Mouse (Mus musculus) cerebellum, postnatal 14 days (tissue): Measurements from ENCODE around the gene Pcnp.
A peak's percentile ranks its signal among the peaks of the same experiment; 100 is the strongest.
"Not testable (repeated sequence)": the region's sequence is repeated elsewhere in the genome, so short reads cannot be mapped to it uniquely, and the experiment has no call there.

Experiments
- DNase-seq, 2 experiments: peaks; one replicate each; pipeline ENCODE4 v3.0.0; 2021; ENCODE audit warnings: mixed read lengths in 2 of 2

The Pcnp gene

GRCm38 (mm10) chr16:55966212-55966871 lies 63.2 kb downstream of the Pcnp start, which contains the start of gene Rpl24:
Gene Rpl24 (plus strand): TSS chr16:55966275.
- DNase-seq: peak; percentile 97

GRCm38 (mm10) chr16:55964126-55964949 lies 65.2 kb downstream of the Pcnp start:
- peak; percentile 43 to 48 for DNase-seq

GRCm38 (mm10) chr16:55963068-55963467 lies 66.5 kb downstream of the Pcnp start:
- DNase-seq: not testable (repeated sequence)
